Mouse (Mus musculus) kidney, postnatal 0 days (tissue): Measurements from ENCODE around the gene Acsf3. TPM values are rescaled to one million over a fixed set of nuclear protein-coding genes. Genes with fewer than 3 reads are reported as not detected.

Source experiments
- ATAC-seq: fragments of 200-750 bp; cut with Nextera tagmentation; replicated peaks from 2 replicates; pipeline ENCODE4 v1.8.0; 2017; ENCODE audit warnings: low read depth, moderate number of reproducible peaks, moderate TSS enrichment, moderate library complexity; ENCODE audit not compliant: low FRiP score
- DNase-seq: peaks from one replicate; pipeline ENCODE4 v3.0.0-alpha.2; 2016; ENCODE audit warnings: low spot score
- H3K27ac ChIP-seq: fragments of 300-500 bp; sonication (generic); 2 replicates; pipeline ENCODE4 v1.5.1; 2014; ENCODE audit warnings: mild to moderate bottlenecking
- H3K27me3 ChIP-seq: fragments of 300-500 bp; sonication (generic); 2 replicates; pipeline ENCODE4 v1.6.1; 2014; ENCODE audit warnings: low read length, mixed read lengths; ENCODE audit not compliant: insufficient read depth
- H3K36me3 ChIP-seq: fragments of 300-500 bp; sonication (generic); 2 replicates; pipeline ENCODE4 v1.6.1; 2014; ENCODE audit warnings: low read length, mixed read lengths; ENCODE audit not compliant: insufficient read depth
- H3K4me1 ChIP-seq: fragments of 300-500 bp; sonication (generic); replicated peaks from 2 replicates; pipeline ENCODE4 v1.6.1; 2014; ENCODE audit warnings: antibody characterized with exemption, low read length, mixed read lengths; ENCODE audit not compliant: insufficient read depth
- H3K4me2 ChIP-seq: fragments of 300-500 bp; sonication (generic); 2 replicates; pipeline ENCODE4 v1.6.1; 2014; ENCODE audit warnings: mild to moderate bottlenecking, low read length, moderate library complexity, mixed read lengths
- H3K4me3 ChIP-seq: fragments of 300-500 bp; sonication (generic); replicated peaks from 2 replicates; pipeline ENCODE4 v1.5.1; 2014; ENCODE audit warnings: low read depth, low read length
- H3K9ac ChIP-seq: fragments of 300-500 bp; sonication (generic); 2 replicates; pipeline ENCODE4 v1.6.1; 2014; ENCODE audit warnings: low read depth, low read length
- H3K9me3 ChIP-seq: fragments of 300-500 bp; sonication (generic); replicated peaks from 2 replicates; pipeline ENCODE4 v1.6.1; 2016; ENCODE audit warnings: low read length, inconsistent platforms, mixed read lengths
- CTCF ChIP-seq: IDR thresholded peaks from 2 replicates; pipeline ENCODE4 v1.5.1; 2016; ENCODE audit warnings: antibody characterized with exemption, low read depth, mild to moderate bottlenecking, moderate library complexity
- WGBS: fragments of 180-500 bp; shearing (Covaris S2); extraction: QIAGEN DNeasy Blood & Tissue Kit; methylation state at CpG from one replicate; pipeline ENCODE4 v1.1.7; 2014; 5-methylcytosine and 5-hydroxymethylcytosine counted together
- polyA plus RNA-seq: library from polyadenylated mRNA; unstranded; fragments of >200 nt; fragmentation: Nextera tagmentation; extraction: Ambion mirVana; gene quantifications from 2 replicates; pipeline ENCODE4 v1.2.1, GENCODE M21; 2015

Gene Acsf3
- polyA plus RNA-seq, 1 experiment from 2014 or later, result 21.4 TPM

DNA sequence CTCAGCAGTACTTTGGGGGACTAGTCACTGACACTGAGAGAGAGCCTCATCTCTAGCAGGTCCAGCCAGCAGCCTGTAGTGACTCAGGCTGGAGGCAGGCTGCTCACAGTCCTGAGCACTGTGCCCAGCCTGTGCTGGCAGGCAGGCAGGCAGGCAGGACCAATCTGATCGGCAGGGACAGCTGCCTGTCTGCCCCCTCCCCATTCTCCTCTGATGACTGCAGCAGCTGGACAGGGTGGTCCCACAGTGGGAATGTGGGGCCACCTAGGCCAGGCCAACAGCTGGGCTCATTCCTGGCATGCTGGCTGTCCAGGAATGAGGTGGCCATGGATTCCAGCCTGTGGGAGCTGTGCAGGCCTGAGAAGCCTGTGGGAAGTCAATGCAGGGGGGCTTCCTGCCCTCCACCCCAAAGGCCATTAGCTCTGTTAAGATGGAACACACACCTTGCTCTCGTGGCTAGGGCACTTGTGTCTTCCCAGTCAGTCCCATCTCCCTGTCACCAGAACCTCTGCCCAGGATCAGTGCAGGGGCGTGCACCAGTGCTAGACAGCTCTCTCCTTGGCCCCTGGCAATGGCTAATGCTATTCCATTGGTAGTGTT, 75.5 kb downstream of the Acsf3 start:
- no peaks in the 10 kb centered on the region for H3K9me3 ChIP-seq
- no peak overlapping the region for H3K4me2 ChIP-seq
- H3K27ac ChIP-seq, result no peak overlapping the region
- no peak overlapping the region for H3K4me3 ChIP-seq
- DNase-seq, result no peak
- WGBS, result 44% methylated on average over 3 of the region's 3 CpGs
- TF ChIP-seq CTCF, result no peak
- H3K27me3 ChIP-seq, result no peaks in the 10 kb centered on the region
- no peaks in the 10 kb centered on the region for H3K36me3 ChIP-seq
- H3K4me1 ChIP-seq, result no peaks in the 10 kb centered on the region
- H3K9ac ChIP-seq, result no peak overlapping the region
- ATAC-seq, result no peak

DNA sequence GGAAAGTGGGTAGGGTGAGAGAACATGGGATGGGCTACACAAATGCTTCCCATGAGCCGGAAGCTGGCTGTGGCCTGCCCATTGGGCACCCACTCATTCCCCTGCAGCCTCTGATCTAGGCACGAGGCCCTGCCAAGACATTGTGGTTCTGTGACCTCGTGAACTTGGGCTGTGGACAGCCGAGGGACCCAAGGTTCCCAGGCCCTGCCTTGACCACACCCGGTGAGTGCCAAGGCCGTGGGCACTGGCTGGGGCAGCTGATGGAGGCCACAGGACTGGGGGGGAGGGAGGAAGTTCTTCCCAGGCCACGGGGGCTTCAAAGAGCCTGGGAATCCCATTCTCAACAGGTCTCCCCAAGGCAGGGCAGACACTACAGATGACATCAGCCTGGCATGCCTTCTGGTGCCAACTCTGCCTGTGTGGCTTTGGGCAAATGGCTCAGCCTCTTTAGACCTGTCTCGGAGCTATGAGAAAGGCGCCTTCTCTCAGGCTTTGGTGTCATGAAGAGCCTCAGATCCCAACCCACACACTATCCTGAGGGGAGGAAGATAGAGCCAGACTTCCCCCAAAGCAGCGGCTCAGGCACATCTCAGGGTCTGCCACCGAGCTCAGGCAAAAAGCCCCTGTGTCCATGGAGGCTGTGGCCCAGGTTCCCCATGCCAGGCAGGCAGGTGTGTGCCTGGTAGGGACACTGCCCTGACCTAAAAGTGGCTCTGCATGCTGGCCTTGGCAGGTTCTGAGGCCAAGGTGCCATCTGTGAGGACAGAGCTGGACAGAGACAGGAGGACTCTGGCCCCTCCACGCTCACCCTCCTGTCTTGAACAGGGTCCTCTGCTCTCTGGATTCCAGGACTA, 76.6 kb downstream of the Acsf3 start:
- no peak overlapping the region for H3K27ac ChIP-seq
- no peaks in the 10 kb centered on the region for H3K27me3 ChIP-seq
- H3K36me3 ChIP-seq, result no peaks in the 10 kb centered on the region
- no peak for TF ChIP-seq CTCF
- H3K4me3 ChIP-seq, result no peak overlapping the region
- 82% methylated on average over 12 of the region's 12 CpGs for WGBS
- no peak overlapping the region for H3K4me2 ChIP-seq
- ATAC-seq (no peak), DNase-seq (no peak)
- no peaks in the 10 kb centered on the region for H3K4me1 ChIP-seq
- no peak overlapping the region for H3K9ac ChIP-seq
- no peaks in the 10 kb centered on the region for H3K9me3 ChIP-seq

DNA sequence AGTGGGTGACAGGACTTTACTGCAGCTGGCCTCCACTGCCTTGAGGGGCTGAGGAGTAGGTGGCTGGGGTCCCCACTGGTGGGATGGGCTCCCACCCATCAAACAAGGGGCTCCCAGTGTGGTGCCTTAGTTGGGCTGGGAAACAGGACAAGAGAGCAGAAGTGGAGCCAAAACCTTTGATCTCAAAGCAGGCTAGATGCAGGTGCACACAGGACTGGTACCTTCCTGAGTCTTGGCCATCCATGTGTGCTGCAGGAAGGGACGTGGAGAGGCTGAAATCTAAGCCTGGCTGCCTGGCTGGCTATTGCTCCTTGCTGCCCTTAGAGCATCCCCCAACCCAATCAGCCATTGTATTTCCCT, 77.2 kb downstream of the Acsf3 start:
- 45% methylated on average over 1 of the region's 1 CpGs for WGBS
- DNase-seq, result no peak
- H3K4me2 ChIP-seq, result no peak overlapping the region

DNA sequence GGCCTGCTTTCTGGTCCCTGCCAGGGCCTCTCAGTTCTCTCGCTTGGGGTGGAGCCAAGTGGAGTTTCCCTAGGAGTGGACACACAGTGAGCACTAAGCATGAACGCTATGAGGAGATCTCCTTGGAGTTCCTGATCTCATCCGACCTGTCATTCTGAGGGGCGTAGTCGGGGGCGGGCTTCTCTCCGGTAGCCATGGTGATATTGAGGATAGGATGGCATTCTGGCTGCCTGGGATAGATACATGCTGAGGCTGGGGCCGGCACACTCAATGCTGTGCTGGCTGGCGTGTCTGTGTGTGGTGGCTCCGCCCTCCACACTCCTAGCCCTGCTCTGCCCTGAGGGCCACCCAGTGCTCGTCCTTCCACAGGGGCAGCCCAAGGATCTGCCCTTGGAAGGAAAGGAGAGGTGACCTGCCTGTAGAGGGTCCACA, 78.1 kb downstream of the Acsf3 start:
- TF ChIP-seq CTCF, result no peak
- Histone ChIP-seq H3K4me3 (no peak overlapping the region), H3K27ac (no peak overlapping the region), H3K4me1 (no peaks in the 10 kb centered on the region), H3K27me3 (no peaks in the 10 kb centered on the region), H3K9ac (no peak overlapping the region), H3K9me3 (no peaks in the 10 kb centered on the region), H3K4me2 (no peak overlapping the region), H3K36me3 (no peaks in the 10 kb centered on the region)
- ATAC-seq, result no peak
- no peak for DNase-seq
- WGBS, result 24% methylated on average over 11 of the region's 11 CpGs

More for the DNA sequence above, 77.2 kb downstream of the Acsf3 start:
- H3K9me3 ChIP-seq, result no peaks in the 10 kb centered on the region
- H3K4me1 ChIP-seq, result no peaks in the 10 kb centered on the region
- no peaks in the 10 kb centered on the region for H3K27me3 ChIP-seq
- H3K36me3 ChIP-seq, result no peaks in the 10 kb centered on the region
- no peak overlapping the region for H3K4me3 ChIP-seq
- H3K9ac ChIP-seq, result no peak overlapping the region
- no peak for TF ChIP-seq CTCF
- H3K27ac ChIP-seq, result no peak overlapping the region
- no peak for ATAC-seq

DNA sequence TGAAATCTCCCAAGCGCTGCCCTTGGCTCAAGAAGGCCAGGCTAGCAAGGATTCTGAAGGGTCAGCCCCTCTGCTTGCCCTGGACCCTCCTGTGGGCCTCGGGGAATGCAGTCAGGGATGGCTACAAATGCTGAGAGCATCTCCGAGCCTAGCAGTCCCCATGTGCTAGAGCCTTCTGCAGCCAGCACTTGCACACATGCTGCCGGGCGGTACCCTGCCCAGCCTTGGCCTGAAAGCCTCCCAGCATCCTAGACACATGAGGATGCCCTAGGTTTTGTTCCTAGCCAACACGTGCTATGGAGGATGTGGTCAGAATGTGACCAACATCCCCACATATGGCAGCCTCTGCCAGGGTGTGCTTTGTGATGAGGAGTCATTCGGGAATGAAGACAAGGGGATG, 79.1 kb downstream of the Acsf3 start:
- Histone ChIP-seq H3K36me3 (no peaks in the 10 kb centered on the region), H3K4me2 (no peak overlapping the region), H3K4me3 (no peak overlapping the region), H3K9ac (no peak overlapping the region), H3K4me1 (no peaks in the 10 kb centered on the region), H3K27ac (no peak overlapping the region), H3K9me3 (no peaks in the 10 kb centered on the region), H3K27me3 (no peaks in the 10 kb centered on the region)
- WGBS, result 74% methylated on average over 7 of the region's 7 CpGs
- ATAC-seq (no peak), DNase-seq (no peak)
- TF ChIP-seq CTCF, result no peak

DNA sequence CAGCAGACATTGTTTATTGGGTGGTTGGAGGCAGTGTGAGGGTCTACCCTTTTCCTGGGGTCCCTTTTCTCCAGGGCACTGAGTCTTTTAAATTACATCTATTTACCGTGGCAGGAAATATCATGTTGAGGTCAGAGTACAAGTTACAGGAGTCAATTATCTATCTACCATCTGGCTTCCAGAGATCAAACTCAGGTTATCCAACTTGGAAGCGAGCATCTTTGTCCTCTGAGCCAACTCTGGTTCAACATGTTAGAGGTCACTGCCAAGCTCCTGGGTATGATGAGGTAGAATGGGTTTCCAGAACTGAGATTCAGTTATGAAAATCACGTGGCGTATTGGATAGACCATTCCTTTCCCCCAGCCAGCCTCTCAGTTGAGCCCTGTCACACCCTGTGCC, 79.8 kb downstream of the Acsf3 start:
- H3K27me3 ChIP-seq, result no peaks in the 10 kb centered on the region
- no peak overlapping the region for H3K27ac ChIP-seq
- H3K9ac ChIP-seq, result no peak overlapping the region
- no peak for ATAC-seq
- H3K36me3 ChIP-seq, result no peaks in the 10 kb centered on the region
- no peaks in the 10 kb centered on the region for H3K4me1 ChIP-seq
- 76% methylated on average over 4 of the region's 4 CpGs for WGBS
- no peaks in the 10 kb centered on the region for H3K9me3 ChIP-seq
- no peak overlapping the region for H3K4me2 ChIP-seq
- DNase-seq, result no peak
- no peak for TF ChIP-seq CTCF
- no peak overlapping the region for H3K4me3 ChIP-seq
